Mouse (Mus musculus) brain, adult 10 weeks (tissue): ENCODE measurements around the gene Nt5dc2. TPM values are rescaled to one million over a fixed set of nuclear protein-coding genes. Genes with fewer than 3 reads are reported as not detected.

ENCODE experiments used
- polyA plus RNA-seq: library from polyadenylated mRNA; stranded (reverse); fragments of 350-450 nt; fragmentation: Illumina TruSeq; extraction: RNeasy Lipid Tissue Mini Kit (QIAGEN cat#74804); gene quantifications from one replicate; pipeline ENCODE4 v1.2.3, GENCODE M21; 2015; ENCODE audit warnings: low read depth, low replicate concordance

Nt5dc2 gene
- polyA plus RNA-seq: 6.0 TPM

DNA sequence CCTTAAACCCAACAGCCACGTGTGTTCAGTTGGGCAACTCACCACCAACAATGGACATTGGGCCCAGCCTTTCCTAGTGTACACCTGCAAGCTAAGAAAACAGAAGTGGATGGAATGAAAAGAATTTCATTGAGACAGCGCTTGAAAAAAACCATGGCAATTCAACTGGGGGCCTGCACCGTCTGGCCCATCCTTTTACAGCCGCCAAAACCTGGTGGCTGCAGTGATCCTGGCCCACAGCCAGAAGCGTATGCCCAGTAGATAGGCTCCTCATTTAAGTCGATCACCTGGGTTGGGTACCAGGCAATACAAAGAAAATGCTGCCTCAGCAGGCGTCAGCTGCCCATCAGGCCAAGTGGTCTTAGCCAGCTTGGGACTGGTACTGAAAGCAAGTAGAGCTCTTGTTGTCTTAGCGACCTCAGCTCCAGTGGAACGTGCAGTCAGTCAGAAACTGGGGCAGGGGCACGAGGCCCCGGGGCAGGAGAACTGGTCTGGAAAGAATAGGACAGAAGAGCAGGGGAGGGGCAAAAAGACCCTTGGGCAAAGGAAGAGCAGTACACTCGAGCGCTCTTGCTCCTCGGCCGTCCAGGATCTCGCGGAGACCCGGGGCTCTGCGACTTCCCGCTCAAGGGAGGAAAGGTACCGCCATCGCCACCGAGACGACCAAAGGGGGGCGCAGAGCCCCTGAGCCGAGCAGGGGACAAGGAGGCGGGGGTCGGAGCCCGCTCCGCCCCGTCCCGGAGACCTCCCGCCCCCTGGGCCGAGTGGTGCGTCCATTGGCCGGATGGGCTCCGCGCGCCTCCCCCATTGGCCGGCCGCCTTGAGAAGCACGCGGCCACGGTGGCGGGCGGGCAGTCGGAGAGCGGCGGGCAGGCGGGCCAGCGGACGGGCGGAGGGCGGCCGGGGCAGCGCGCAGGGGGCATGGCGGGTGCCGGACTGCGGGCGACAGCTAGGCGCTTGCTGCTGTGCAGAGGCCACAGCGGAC, at the start of gene Nt5dc2:
Gene Nt5dc2, plus strand, starts transcription at position 818 of the 985 bp plus-strand sequence.

DNA sequence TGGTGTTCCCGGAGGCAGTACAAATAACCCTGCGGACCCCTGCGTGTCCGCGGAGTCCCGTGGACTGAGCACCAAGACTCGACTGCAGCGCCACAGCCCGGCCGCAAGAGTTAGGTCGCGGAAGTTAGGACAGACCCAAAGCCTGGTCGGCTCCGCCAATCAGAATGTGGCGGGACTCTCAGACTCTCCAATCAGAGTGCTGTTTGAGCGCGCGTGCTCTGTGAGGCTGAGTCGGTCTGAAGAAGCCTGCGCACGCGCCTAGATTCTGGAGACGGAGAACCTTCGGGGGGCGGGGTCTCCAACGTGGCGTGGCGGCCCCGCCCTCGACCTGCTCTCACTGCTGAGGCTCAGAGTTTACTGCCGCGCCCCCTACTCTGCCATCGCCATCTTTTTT, 2.0 kb upstream of the Nt5dc2 start, which contains the start of gene Smim4:
Gene Smim4, minus strand, starts transcription at position 131 of the 394 bp plus-strand sequence.

DNA sequence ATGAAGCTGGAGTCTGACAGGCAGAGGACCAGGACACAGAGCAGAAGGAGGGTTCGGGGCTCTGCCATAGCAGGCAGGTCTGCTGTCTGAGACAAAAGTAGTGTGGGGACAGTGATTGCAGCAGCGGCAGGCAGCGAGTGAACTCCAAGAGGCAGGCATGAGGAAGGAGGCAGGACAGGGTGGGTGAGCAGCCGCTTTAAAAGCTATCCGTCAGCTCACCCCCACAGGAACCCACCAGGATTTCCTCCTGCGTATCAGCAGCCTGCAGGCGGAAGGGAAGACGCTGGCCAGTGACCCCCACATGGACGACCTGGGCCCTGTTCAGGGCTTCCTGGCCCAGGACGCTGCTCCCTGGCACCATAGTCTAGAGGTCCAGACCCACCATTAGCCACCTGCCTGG, 37.6 kb downstream of the Nt5dc2 start, which contains the start of gene Stab1:
Gene Stab1, minus strand, starts transcription at position 217 of the 400 bp plus-strand sequence.

Other genes starting within 250 kb of the Nt5dc2 start
- gene Itih4, start 244.6 kb upstream of the Nt5dc2 start, polyA plus RNA-seq: not detected
- gene Itih3, start 207.3 kb upstream of the Nt5dc2 start, polyA plus RNA-seq: 53.4 TPM
- not detected for gene Itih1, start 187.8 kb upstream of the Nt5dc2 start, polyA plus RNA-seq
- 13.4 TPM for gene Nek4, start 179.7 kb upstream of the Nt5dc2 start, polyA plus RNA-seq
- 57.9 TPM for gene Glt8d1, start 129.7 kb upstream of the Nt5dc2 start, polyA plus RNA-seq
- 353 TPM for gene Spcs1, start 129.4 kb upstream of the Nt5dc2 start, polyA plus RNA-seq
- gene Pbrm1, start 111.9 kb upstream of the Nt5dc2 start, polyA plus RNA-seq: 23.9 TPM
- gene Gnl3, start 111.9 kb upstream of the Nt5dc2 start, polyA plus RNA-seq: 46.3 TPM
- gene Smim4, start 2.1 kb upstream of the Nt5dc2 start, polyA plus RNA-seq: 28.6 TPM
- 8.6 TPM for gene Stab1, start 37.6 kb downstream of the Nt5dc2 start, polyA plus RNA-seq
- gene Tnnc1, start 77.3 kb downstream of the Nt5dc2 start, polyA plus RNA-seq: 27.1 TPM
- 224 TPM for gene Nisch, start 85.9 kb downstream of the Nt5dc2 start, polyA plus RNA-seq
- 4.0 TPM for gene Sema3g, start 86.8 kb downstream of the Nt5dc2 start, polyA plus RNA-seq
- gene Phf7, start 120.3 kb downstream of the Nt5dc2 start, polyA plus RNA-seq: 5.4 TPM
- gene Bap1, start 120.4 kb downstream of the Nt5dc2 start, polyA plus RNA-seq: 108 TPM
- gene Dnah1, start 192.8 kb downstream of the Nt5dc2 start, polyA plus RNA-seq: 4.0 TPM
- 29.4 TPM for gene Capn7, start 205.6 kb downstream of the Nt5dc2 start, polyA plus RNA-seq